ENCODE assay signal across 7 mouse cellular contexts in the genomic region with DNA sequence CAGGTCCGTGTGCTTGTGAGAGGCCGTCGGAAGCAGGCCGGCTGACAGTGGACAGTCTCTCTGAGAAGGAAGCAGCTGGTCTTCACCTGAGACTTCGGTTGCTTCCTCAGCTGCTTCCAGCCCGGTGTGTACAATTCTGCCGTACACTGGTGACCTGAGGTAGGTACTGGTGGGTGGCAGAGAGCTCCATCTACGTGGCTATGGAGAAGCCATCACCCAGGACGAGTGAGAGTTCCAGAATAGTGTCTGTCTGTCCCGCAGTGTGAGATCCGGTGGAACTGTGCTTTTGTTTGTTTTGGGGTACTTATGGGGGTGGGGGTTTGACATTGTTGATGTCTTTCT. TPM values are rescaled to one million over a fixed set of nuclear protein-coding genes. Genes with fewer than 3 reads are reported as not detected.
DNase-seq lines count a peak whose midpoint lies in the region; ATAC-seq and TF ChIP-seq lines count a peak whose summit lies in the region.

No protein-coding gene starts in this region.

- no peak for TF ChIP-seq POLR2A in cerebellum, adult 2 months (IDR thresholded peaks at IDR 0.05; ENCODE audit: borderline replicate concordance, insufficient read depth, low read length)

- no peak overlapping the region for H3K27ac ChIP-seq in liver, embryonic 13.5 days
- H3K27ac ChIP-seq in liver, embryonic 12.5 days: no peak overlapping the region
- H3K27ac ChIP-seq in embryonic facial prominence, embryonic 14.5 days (replicated peaks; ENCODE audit: low read depth, low read length): no peak overlapping the region
- no peak overlapping the region for H3K27ac ChIP-seq in forebrain, postnatal 0 days (ENCODE audit: low read depth, low read length)
- no peak overlapping the region for H3K27ac ChIP-seq in midbrain, postnatal 0 days (ENCODE audit: low read depth, low read length)
- no peak overlapping the region for H3K27ac ChIP-seq in cerebellum, adult 2 months (ENCODE audit: insufficient read depth, low read length)

- no peaks in the 10 kb centered on the region for H3K27me3 ChIP-seq in liver, embryonic 13.5 days
- H3K27me3 ChIP-seq in liver, embryonic 12.5 days (replicated peaks): peaks cover 11% of the 10 kb centered on the region
- no peaks in the 10 kb centered on the region for H3K27me3 ChIP-seq in embryonic facial prominence, embryonic 14.5 days (replicated peaks; ENCODE audit: control insufficient read depth, insufficient read depth, low read length)
- no peaks in the 10 kb centered on the region for H3K27me3 ChIP-seq in forebrain, postnatal 0 days (ENCODE audit: insufficient read depth, low read length)
- H3K27me3 ChIP-seq in midbrain, postnatal 0 days (ENCODE audit: insufficient read depth, low read length): no peaks in the 10 kb centered on the region
- no peaks in the 10 kb centered on the region for H3K27me3 ChIP-seq in cerebellum, adult 2 months (ENCODE audit: control insufficient read depth, insufficient read depth, low read length)

- DNase-seq in liver, embryonic 13.5 days: no peak
- no peak for DNase-seq in embryonic facial prominence, embryonic 14.5 days (ENCODE audit: low spot score)
- DNase-seq in forebrain, postnatal 0 days: no peak
- DNase-seq in midbrain, postnatal 0 days (ENCODE audit: low spot score): no peak
- DNase-seq in left cerebral cortex, postnatal 36 days (ENCODE audit: low spot score in 2 of 2): no peak
- no peak for DNase-seq in cerebellum, adult 2 months

- no peak overlapping the region for H3K4me3 ChIP-seq in liver, embryonic 13.5 days (replicated peaks)
- H3K4me3 ChIP-seq in liver, embryonic 12.5 days: no peak overlapping the region
- H3K4me3 ChIP-seq in embryonic facial prominence, embryonic 14.5 days (ENCODE audit: low read depth, low read length): no peak overlapping the region
- H3K4me3 ChIP-seq in forebrain, postnatal 0 days (ENCODE audit: low read depth, low read length): no peak overlapping the region
- H3K4me3 ChIP-seq in midbrain, postnatal 0 days (ENCODE audit: low read depth, low read length): no peak overlapping the region
- H3K4me3 ChIP-seq in cerebellum, adult 2 months (replicated peaks; ENCODE audit: insufficient read depth, low read depth, low read length): no peak overlapping the region

- H3K4me2 ChIP-seq in liver, embryonic 13.5 days: no peak overlapping the region
- H3K4me2 ChIP-seq in liver, embryonic 12.5 days: no peak overlapping the region
- no peak overlapping the region for H3K4me2 ChIP-seq in embryonic facial prominence, embryonic 14.5 days (ENCODE audit: low read depth, low read length)
- no peak overlapping the region for H3K4me2 ChIP-seq in forebrain, postnatal 0 days (ENCODE audit: low read depth)
- H3K4me2 ChIP-seq in midbrain, postnatal 0 days (ENCODE audit: low read depth, low read length, poor library complexity, severe bottlenecking): 0 out of 2 replicates have a peak overlapping the region, but pooled peaks have one; percentile 12

- H3K9ac ChIP-seq in liver, embryonic 13.5 days: no peak overlapping the region
- no peak overlapping the region for H3K9ac ChIP-seq in liver, embryonic 12.5 days
- H3K9ac ChIP-seq in embryonic facial prominence, embryonic 14.5 days (ENCODE audit: low read depth, low read length): no peak overlapping the region
- no peak overlapping the region for H3K9ac ChIP-seq in forebrain, postnatal 0 days
- H3K9ac ChIP-seq in midbrain, postnatal 0 days (replicated peaks; ENCODE audit: low read length, poor library complexity, severe bottlenecking): no peak overlapping the region

- TF ChIP-seq CTCF in forebrain, postnatal 0 days (IDR thresholded peaks at IDR 0.05; ENCODE audit: low read depth): no peak
- TF ChIP-seq CTCF in midbrain, postnatal 0 days (IDR thresholded peaks at IDR 0.05): no peak
- no peak for TF ChIP-seq CTCF in cerebellum, adult 2 months (IDR thresholded peaks at IDR 0.05; ENCODE audit: borderline replicate concordance, insufficient read depth, low read depth, low read length)

- intact Hi-C loops in left cerebral cortex, postnatal 36 days (cut with DNase I): loop anchor here (1.0 to 10.0 kb wide), 3 partner anchors 119 to 660 kb away; no protein-coding TSS in a partner anchor

- H3K36me3 ChIP-seq in liver, embryonic 13.5 days: no peaks in the 10 kb centered on the region
- H3K36me3 ChIP-seq in liver, embryonic 12.5 days: no peaks in the 10 kb centered on the region
- no peaks in the 10 kb centered on the region for H3K36me3 ChIP-seq in embryonic facial prominence, embryonic 14.5 days (ENCODE audit: control insufficient read depth, insufficient read depth, low read length)
- no peaks in the 10 kb centered on the region for H3K36me3 ChIP-seq in forebrain, postnatal 0 days (ENCODE audit: insufficient read depth)
- no peaks in the 10 kb centered on the region for H3K36me3 ChIP-seq in midbrain, postnatal 0 days (ENCODE audit: insufficient read depth, low read length)

- no peaks in the 10 kb centered on the region for H3K9me3 ChIP-seq in liver, embryonic 13.5 days (replicated peaks)
- no peaks in the 10 kb centered on the region for H3K9me3 ChIP-seq in liver, embryonic 12.5 days (replicated peaks)
- H3K9me3 ChIP-seq in embryonic facial prominence, embryonic 14.5 days (ENCODE audit: control insufficient read depth, low read length): 0 out of 2 replicates have a peak, but pooled peaks cover 6% of the 10 kb centered on the region
- no peaks in the 10 kb centered on the region for H3K9me3 ChIP-seq in forebrain, postnatal 0 days (ENCODE audit: low read length)
- H3K9me3 ChIP-seq in midbrain, postnatal 0 days (ENCODE audit: low read length): no peaks in the 10 kb centered on the region

- ATAC-seq in liver, embryonic 13.5 days (ENCODE audit: low read depth): 0 out of 2 replicates have a peak, but pooled peaks have one; percentile 12
- no peak for ATAC-seq in liver, embryonic 12.5 days
- peak; percentile 28; the same call in 1 of the 2 replicates for ATAC-seq in embryonic facial prominence, embryonic 14.5 days (ENCODE audit: low read depth)
- ATAC-seq in forebrain, postnatal 0 days: peak; percentile 30
- peak; percentile 14 for ATAC-seq in midbrain, postnatal 0 days (ENCODE audit: low FRiP score)

- H3K4me1 ChIP-seq in liver, embryonic 13.5 days (replicated peaks): peaks cover 4% of the 10 kb centered on the region; the same call in 1 of the 2 replicates
- H3K4me1 ChIP-seq in liver, embryonic 12.5 days: 0 out of 2 replicates have a peak, but pooled peaks cover 8% of the 10 kb centered on the region
- no peaks in the 10 kb centered on the region for H3K4me1 ChIP-seq in embryonic facial prominence, embryonic 14.5 days (ENCODE audit: control insufficient read depth, insufficient read depth, low read length)
- H3K4me1 ChIP-seq in forebrain, postnatal 0 days (ENCODE audit: insufficient read depth): no peaks in the 10 kb centered on the region
- H3K4me1 ChIP-seq in midbrain, postnatal 0 days (ENCODE audit: insufficient read depth, low read length): no peaks in the 10 kb centered on the region
- H3K4me1 ChIP-seq in cerebellum, adult 2 months (ENCODE audit: control insufficient read depth, insufficient read depth, low read length): no peaks in the 10 kb centered on the region

- WGBS in liver, embryonic 13.5 days (ENCODE audit: insufficient replicate concordance): 38% methylated on average over 11 of the region's 11 CpGs
- 45% methylated on average over 11 of the region's 11 CpGs for WGBS in liver, embryonic 12.5 days (ENCODE audit: insufficient replicate concordance)
- WGBS in embryonic facial prominence, embryonic 14.5 days: 55% methylated on average over 11 of the region's 11 CpGs
- WGBS in forebrain, postnatal 0 days: 58% methylated on average over 11 of the region's 11 CpGs
- 54% methylated on average over 11 of the region's 11 CpGs for WGBS in midbrain, postnatal 0 days
- whole genome bisulfite sequencing in cerebellum, adult 2 months: 54% methylated on average over 11 of the region's 11 CpGs

RNA-seq across cellular contexts. Expression of a gene that starts 36.0 kb away (rescaled TPM):
- polyA plus RNA-seq in liver, embryonic 13.5 days (2015; fragmentation: Nextera tagmentation; extraction: Ambion mirVana): 10.0 and 12.5 TPM in 2 replicates
- polyA plus RNA-seq in liver, embryonic 12.5 days (2016; fragmentation: Nextera tagmentation; extraction: Ambion mirVana): 18.3 and 18.6 TPM in 2 replicates
- 46.8 and 54.9 TPM in 2 replicates for polyA plus RNA-seq in embryonic facial prominence, embryonic 14.5 days (2014; fragmentation: Nextera tagmentation; extraction: Ambion mirVana)
- total RNA-seq in forebrain, postnatal 0 days (2014; rRNA removed): 104 and 119 TPM in 2 replicates
- 71.9 and 78.3 TPM in 2 replicates for polyA plus RNA-seq in forebrain, postnatal 0 days (2015; fragmentation: Nextera tagmentation; extraction: Ambion mirVana)
- total RNA-seq in midbrain, postnatal 0 days (2014; rRNA removed): 94.5 and 106 TPM in 2 replicates
- 82.9 and 83.1 TPM in 2 replicates for polyA plus RNA-seq in midbrain, postnatal 0 days (2015; fragmentation: Nextera tagmentation; extraction: Ambion mirVana)
- total RNA-seq in left cerebral cortex, postnatal 36 days (2021): 10 to 100 TPM; 76.5 to 86.5 TPM
- 51.3 and 60.5 TPM in 2 replicates for polyA plus RNA-seq in cerebellum, adult 2 months (2012; rRNA removed)

RNA-seq across cellular contexts. Expression of a gene that starts 53.5 kb away (rescaled TPM):
- polyA plus RNA-seq in liver, embryonic 13.5 days (2015; fragmentation: Nextera tagmentation; extraction: Ambion mirVana): 12.0 and 14.9 TPM in 2 replicates
- polyA plus RNA-seq in liver, embryonic 12.5 days (2016; fragmentation: Nextera tagmentation; extraction: Ambion mirVana): 17.2 and 17.4 TPM in 2 replicates
- 18.6 and 21.3 TPM in 2 replicates for polyA plus RNA-seq in embryonic facial prominence, embryonic 14.5 days (2014; fragmentation: Nextera tagmentation; extraction: Ambion mirVana)
- total RNA-seq in forebrain, postnatal 0 days (2014; rRNA removed): 52.9 and 73.9 TPM in 2 replicates
- polyA plus RNA-seq in forebrain, postnatal 0 days (2015; fragmentation: Nextera tagmentation; extraction: Ambion mirVana): 17.3 and 24.2 TPM in 2 replicates
- 41.2 and 67.4 TPM in 2 replicates for total RNA-seq in midbrain, postnatal 0 days (2014; rRNA removed)
- 22.3 and 23.4 TPM in 2 replicates for polyA plus RNA-seq in midbrain, postnatal 0 days (2015; fragmentation: Nextera tagmentation; extraction: Ambion mirVana)
- 10 to 100 TPM; 77.8 to 87.6 TPM for total RNA-seq in left cerebral cortex, postnatal 36 days (2021)
- polyA plus RNA-seq in cerebellum, adult 2 months (2012; rRNA removed): 105 and 107 TPM in 2 replicates
